Mouse (Mus musculus) retina, embryonic 14.5 days (tissue): Measurements from ENCODE around the gene Donson.

Experiments
- DNase-seq: peaks from one replicate; pipeline ENCODE4 v3.0.0-alpha.2; 2015; ENCODE audit warnings: low spot score

Gene Donson

GRCm38 (mm10) chr16:91640171-91640570 lies 48.4 kb downstream of the Donson start:
- DNase-seq = no peak

- no peak for DNase-seq
Measured at GRCm38 (mm10) chr16:91639636-91640035, 48.9 kb downstream of the Donson start.

DNA sequence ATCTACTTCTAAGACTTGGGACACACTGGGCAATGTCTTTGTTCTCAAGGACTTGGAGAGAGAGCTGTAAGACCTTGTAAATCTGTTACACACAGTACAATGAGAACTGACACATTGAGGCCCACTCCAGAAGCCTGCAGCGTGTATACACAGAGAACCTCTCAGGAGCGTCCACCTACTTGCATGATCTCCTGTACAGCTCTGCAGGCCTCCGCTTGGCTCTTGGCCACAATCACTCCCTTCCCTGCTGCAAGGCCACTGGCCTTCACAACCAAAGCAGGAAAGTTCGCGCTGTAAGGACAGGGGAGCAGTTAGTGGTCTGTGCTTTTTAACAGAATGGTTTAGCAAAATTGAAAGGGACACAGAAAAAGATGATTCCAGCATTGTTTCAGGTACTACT lies 49.4 kb downstream of the Donson start:
- no peak for DNase-seq

- DNase-seq = no peak
Measured at GRCm38 (mm10) chr16:91633641-91634040, 54.9 kb downstream of the Donson start.

GRCm38 (mm10) chr16:91632940-91633339 lies 55.6 kb downstream of the Donson start:
- no peak for DNase-seq

GRCm38 (mm10) chr16:91632439-91632838 lies 56.1 kb downstream of the Donson start:
- DNase-seq = no peak

DNA sequence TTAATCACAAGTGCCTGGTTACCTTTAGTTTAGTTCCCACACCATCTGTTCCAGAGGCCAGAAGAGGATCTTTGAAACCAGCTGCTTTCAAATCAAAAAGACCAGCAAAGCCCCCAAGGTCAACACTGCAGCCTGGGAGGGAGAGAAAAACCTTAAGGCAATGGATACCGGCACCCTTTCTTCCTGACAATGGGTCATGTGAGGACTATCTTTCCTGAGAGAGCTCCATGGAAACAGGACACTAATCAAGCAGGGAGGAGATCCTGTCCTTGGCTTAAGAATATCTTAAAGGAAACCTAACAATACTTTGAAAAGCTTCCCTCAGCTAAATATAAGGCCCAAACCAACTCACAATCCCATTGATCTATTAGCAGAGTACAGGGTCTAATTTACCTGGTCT lies 58.0 kb downstream of the Donson start:
- DNase-seq = no peak

- no peak for DNase-seq
Measured at GRCm38 (mm10) chr16:91629749-91630148, 58.8 kb downstream of the Donson start.

GRCm38 (mm10) chr16:91628673-91629072 lies 59.9 kb downstream of the Donson start:
- DNase-seq = no peak

DNA sequence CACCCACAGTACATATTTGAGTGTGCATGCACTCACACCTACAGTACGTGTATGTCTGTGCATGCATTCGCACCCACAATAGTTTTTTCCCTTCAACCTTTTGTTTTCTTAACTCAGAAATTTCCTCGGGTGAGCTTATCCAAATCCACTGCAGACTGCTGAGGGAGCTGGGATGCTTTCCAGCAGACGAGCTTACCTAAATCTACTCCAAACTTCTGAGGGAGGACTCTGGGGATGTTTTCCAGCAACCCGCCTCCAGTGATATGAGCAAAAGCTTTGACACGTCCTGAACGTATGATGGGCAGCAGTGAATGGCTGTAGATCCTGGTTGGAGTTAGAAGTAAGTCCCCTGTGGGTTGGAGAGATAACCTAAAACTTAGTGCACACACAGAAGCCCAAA lies 60.7 kb downstream of the Donson start:
- no peak for DNase-seq
